Mouse (Mus musculus): Measurements from ENCODE around the gene Cnksr3.

The Cnksr3 gene

DNA sequence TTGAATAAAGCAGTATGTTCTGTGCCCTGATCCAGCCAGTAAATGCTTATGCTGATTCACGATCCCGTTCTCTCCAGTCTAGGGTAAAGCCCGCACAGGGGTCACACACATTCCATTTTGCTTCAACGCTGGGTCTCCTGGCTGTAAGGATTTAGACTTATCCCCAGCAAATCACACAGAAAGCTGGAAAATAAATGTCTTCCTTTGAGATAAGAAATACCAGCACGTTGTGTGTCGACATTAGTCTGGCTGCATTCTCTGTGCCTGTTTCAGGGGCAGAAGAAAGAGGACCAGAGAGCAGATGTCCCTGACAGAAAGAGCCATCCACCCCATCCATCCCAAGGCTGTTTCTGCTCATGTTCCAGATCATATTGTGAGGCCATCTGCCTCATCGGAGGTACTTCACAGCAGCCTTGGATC is 134.6 kb downstream of the Cnksr3 start:
- DNase-seq (ENCODE audit: low read depth): no peak

GRCm38 (mm10) chr10:7076662-7077211 is 135.3 kb downstream of the Cnksr3 start:
- DNase-seq (ENCODE audit: low read depth): no peak

GRCm38 (mm10) chr10:7076201-7076600 is 135.8 kb downstream of the Cnksr3 start:
- DNase-seq (ENCODE audit: low read depth): peak; percentile 5

DNA sequence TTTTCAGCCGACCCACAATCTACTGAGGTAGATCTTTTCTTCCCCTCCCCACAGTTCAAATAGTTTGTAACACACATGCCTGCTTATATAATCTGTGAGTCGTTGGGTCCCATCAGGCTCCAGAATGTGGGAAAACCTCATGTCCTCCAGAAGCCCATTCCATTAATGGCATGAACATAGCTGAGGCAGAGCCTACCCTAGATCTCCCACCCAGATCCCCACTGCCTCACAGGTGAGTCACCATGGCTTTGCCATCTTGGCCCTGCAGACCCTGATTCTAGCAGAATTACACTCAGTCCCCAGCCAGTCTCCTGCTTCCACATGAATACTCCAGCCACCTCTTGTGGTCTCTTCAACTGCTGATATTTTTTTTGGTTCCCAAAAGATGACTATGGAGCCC is 136.4 kb downstream of the Cnksr3 start:
- DNase-seq (ENCODE audit: low read depth): no peak

- DNase-seq (ENCODE audit: low read depth): no peak
These were observed 137.8 kb downstream of the Cnksr3 start for GRCm38 (mm10) chr10:7074231-7074630.

DNA sequence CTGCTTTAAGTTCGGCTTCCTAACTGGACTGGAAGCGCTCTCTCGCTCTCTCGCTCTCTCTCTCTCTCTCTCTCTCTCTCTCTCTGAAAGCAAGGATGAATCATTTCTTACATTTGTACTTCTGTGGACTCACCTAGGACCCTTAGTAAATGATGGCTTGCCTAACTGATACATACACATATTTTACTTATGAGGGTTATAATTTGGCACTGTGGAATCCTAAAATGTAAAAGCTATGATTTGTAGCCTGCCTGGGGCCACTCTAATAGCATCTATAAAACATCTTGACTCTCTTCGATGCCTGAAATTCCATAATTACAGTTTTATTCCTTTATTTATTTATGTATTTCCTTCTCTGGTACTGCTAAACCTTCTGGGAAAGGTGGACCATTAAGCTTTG is 141.1 kb downstream of the Cnksr3 start:
- DNase-seq (ENCODE audit: low read depth): no peak

DNA sequence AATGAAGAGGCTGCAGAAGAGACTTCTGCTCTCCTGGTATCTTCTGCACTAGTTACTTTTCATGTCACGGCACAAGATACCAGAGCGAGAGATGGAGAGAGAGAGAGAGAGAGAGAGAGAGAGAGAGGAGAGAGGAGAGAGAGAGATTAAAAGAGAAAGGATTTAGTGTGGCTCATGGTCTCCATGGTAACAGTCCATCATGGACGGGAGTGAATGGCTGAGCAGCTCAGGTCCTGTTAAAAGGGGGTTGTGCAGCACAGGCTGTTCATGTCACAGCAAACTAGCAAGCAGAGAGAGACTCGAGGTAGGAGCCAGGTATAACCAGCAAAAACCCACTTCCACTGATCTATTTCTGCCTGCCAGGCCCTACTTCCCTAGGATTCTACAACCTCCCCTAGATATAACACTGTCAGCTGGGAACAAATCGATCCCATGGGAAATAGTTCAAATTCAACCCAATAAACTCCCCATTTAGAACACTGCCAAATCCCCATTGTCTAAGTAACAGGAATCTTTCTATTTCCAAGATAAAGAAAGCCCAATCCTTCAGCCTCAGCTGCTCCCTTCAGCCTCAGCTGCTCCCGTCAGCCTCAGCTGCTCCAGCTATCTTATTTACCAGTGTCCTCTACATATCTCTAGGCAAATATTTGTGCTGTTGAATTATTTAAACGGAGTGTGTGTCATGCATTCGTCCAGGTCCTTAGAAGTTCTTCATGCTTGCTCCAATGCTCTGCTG is 141.8 kb downstream of the Cnksr3 start:
- no peak for DNase-seq (ENCODE audit: low read depth)

- no peak for DNase-seq (ENCODE audit: low read depth)
These were observed 142.9 kb downstream of the Cnksr3 start for GRCm38 (mm10) chr10:7069090-7069489.
